Mouse (Mus musculus): Measurements from ENCODE around the gene Nap1l5.
A peak's percentile ranks its signal among the peaks of the same experiment; 100 is the strongest.
"Not testable (repeated sequence)": the region's sequence is repeated elsewhere in the genome, so short reads cannot be mapped to it uniquely, and the experiment has no call there.

Gene Nap1l5

DNA sequence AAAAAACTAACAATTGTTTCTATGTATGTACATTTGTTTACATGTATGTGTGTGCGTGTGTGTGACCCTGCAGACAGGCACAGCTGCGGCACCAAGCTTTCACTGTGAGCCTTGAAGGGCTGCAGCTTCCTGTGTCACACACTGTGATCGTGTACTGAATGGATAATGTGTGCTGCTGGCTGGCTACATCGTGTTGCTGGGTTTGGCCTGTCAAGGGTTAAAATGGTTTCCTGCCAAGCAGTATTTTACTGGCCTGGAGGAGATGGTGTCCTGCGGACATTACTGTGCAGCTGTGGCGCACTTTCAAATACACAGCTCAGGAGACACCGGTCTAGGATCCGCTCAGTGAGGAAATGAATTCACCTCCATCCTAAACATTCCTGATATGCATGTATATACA, 3.7 kb downstream of the Nap1l5 start:
- peak; percentile 37 for DNase-seq

DNA sequence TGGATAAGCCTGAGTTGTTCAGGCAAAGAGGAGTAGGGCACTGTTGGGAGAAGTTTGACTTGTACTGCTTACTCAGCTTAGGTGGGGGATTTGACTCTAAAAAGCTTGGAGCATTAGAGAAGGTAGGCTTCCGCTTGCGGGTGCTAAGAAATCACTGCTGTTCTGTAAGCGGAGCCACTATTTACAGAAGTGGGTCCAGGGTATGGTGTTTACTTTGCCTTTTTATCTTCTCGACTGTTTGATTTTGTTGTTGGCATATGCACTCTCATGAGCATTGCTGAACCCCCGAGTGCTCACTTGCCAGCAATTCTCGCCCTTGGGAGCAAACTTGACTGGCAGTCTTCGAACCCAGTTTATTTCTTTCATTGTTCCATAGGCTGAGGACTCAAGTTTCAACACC, 6.3 kb downstream of the Nap1l5 start:
- no peak for DNase-seq

DNA sequence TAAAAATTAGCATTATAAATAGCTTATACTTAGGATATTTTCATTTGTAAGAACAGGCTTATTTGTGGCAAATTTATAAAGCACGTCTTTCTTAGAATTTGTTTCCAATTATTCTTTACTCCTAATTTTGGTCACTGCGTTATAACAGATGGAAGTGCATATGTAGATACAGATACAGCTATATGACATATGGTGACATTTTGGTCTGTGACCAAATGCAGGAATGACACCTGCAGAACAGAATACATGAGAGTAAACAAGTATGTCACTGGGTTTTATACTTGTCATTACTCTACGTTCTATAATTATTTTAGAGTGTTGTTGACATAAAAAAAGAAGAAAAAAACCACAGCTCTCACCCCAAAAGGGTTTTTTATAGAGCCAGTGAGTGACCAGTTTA, 7.8 kb downstream of the Nap1l5 start:
- DNase-seq, result no peak

DNA sequence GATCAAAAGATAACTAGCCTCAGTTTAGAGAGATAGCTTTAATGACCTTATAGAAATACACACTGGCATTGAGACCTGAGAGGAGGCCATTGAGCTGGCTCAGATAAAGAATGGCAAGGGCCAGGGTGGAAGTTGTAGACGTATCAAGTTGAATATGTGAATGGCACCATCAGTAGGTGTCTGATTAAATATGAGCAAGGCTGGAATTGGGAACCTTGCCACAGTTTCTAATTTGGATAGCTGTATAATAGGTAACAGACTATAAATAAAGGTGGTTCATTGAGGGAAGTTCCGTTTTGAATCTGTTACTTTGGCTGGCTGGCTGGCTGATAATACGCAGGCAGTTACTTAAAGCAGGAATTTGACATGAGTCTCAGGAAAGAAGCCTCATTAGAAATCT, 10.2 kb downstream of the Nap1l5 start:
- DNase-seq, result no peak

DNA sequence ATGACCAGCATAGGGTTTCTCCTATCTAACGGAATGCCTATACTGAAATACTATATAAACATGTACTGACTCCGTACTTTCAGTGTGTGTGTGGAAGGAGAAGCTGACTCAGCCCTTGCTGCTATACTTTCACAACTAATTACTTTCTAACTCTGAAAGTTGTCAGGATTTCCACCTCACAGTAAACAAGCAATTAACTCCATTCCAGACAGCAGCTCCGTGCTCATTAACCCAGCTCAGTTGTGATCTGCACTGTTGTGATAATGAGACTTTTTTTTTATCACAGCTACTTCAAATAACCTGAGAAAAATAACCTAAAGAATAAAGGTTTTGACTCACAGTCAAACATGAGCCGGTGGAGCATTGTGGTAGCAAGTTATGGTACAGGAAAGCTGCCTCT, 11.9 kb downstream of the Nap1l5 start:
- no peak for DNase-seq

DNA sequence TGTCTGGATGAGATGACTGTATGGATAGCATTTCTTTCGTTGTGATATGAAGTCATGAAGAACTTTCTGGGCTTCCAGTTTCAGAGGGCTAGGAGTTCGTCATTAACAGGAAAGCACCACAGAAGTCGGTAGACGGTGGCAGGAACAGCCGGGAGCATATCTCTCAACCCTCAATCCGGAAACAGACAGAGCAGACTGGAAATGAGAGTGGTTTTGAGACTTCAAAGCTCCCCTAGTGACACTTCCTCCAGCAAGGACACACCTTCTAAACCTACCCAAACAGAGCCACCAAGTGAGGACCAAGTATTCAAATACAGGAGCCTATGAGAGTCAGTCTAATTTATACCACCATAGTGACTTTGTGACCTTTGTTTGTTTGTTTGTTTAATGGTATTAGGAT, 13.6 kb downstream of the Nap1l5 start:
- no peak for DNase-seq

DNA sequence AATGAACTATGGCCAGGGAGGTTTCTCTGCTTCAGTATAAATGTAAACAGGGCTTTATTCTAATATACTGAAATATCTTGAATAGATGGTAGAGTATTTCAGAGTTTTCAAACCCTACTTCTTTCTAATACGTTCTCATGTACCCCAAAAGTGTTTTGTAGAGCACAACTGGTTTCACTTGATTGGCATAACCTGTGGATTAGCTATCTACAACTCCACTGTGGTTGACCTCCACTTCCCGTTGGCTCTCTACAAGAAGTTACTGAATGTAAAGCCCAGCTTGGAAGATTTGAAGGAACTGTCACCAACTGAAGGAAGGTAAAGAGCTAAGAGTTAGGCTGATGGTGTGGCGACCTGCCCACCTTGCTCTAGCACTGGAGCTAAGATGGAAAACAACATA, 17.0 kb downstream of the Nap1l5 start:
- no peak for DNase-seq

DNA sequence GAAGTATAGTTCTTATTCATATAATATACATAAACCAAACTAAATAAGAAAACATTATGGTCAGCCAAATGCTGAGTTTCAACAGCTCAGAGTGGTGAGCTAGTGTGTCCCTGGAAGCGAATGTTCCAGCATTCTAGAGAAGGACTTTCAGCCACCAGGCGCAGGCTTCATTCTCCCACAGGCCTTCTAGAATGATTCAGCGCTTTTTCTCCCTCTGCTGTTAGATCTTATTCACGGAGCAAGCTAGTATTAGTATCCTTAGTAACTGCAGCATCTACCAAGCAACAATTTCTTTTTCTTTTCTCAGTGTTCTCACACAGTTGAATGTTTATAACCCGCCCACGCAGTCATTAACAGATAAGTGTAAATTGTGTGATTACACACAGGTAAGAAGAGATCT, 24.6 kb downstream of the Nap1l5 start:
- no peak for DNase-seq

DNA sequence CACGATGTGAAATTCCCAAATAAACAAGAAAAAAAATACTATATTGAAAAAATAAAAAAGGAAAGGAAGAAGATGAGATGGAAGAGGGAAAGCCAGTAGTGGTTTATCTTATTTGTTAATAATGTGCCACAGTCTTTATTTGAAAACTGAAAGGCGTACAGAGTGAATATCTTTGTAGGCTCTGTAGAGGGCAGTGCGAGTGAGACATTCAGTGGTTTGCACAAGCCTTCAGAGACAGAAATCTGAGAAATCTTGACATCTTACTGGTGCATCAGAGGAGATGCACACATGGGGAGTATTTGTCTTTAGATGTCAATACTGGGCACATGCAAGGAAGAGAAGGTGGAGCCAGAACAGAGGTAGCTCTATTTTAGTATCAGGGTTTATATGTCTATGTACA, 25.5 kb downstream of the Nap1l5 start:
- no peak for DNase-seq

DNA sequence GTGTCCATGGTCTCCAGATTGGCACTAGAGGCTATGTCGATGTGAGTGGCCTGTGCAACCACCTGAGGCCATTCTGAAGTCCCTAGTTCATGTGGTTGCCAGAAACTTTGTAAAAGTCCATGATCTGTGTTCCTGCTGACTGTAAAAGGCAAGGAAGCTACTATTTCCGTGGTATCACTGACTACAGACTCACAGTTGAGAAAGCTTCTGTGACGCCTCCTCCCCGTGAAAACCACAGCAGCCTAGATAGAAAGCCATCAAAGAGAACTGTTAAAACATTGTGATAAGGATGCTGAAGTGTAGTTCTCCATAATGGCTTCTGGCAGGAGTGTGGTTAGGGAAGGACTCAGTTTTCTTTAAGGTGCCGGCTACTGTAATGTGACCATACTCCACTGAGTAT, 26.0 kb downstream of the Nap1l5 start:
- no peak for DNase-seq

DNA sequence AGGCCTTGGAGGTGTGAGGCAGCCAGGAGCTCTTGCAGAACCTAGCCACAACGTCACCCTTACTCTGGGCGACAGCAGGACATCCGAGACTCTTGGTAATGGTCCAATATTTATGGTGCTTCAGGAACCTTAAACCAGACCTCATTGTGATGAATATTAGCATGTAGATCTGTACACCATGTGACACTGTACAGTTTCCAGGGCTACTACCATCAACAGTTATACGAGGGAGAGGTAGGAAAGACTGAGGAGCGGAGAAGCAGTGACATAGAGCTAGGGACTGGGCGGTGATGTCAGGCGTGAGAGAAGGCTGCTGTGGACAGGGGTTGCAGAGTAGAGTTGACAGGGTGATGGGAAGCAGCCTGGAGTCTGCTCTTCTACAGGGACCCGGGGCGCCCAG, 26.9 kb downstream of the Nap1l5 start:
- DNase-seq, result no peak

DNA sequence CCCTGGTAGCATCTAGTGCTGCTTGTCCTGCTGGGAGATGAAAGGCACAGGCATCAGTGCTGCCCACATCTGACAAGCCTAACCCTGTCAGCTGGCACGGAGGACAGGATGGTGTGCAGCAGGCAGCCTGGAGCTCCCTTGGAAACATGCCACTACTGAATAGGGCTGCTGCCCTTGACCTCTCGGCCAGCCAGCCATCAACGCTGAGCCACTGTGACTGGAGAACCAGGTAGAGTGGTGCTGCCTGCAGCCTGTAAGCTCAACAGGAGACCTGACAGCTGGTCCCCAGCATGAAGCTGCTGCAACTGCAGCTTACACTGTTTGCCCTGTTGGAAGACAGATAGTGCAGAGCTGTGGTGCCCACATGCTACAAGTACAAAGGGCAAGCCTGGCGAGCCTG, 27.3 kb downstream of the Nap1l5 start:
- DNase-seq, result peak; percentile 47

DNA sequence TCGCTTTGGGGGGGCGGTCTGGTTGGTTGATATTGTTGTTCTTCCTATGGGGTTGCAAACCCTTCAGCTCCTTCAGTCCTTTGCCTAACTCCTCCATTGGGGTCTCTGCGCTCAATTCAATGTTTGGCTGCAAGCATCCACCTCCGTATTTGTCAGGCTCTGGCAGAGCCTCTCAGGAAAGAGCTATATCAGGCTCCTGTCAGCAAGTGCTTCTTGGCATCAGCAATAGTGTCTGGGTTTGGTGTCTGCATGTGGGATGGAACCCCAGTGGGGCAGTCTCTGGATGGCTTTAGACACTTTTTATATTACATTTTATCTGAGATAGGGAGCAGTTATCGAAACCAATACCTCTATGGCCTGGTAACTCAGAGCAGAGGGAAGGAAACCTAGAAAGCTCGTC, 39.0 kb downstream of the Nap1l5 start:
- DNase-seq, result not testable (repeated sequence)

DNA sequence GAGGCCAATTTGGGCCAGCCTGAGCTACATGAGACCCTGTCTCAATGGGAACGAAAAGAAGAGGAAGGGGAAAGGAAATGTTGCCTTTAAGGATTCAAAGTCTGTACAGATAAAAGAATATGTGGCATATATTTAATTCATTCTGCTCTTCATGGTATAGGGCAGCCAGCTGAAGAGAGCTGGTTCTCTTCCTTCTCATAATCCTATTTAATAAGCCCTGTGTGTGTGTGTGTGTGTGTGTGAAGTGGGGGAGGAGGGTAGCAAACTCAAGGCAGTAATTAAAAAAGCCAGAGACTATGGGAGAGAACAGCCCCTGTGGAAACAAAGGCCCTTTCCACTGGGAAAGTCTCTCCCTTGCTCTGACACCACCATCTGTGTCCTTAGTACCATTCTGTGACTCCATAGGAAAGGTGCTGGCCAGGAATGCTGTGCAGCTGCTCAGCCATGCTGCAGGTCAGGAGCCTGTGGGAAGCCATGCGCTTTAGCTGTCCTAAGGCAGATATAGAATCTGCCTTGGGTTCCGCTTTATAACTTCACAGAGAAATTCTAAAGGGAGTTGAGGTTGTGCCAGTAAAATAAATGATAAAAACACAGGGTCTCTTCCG, 43.1 kb downstream of the Nap1l5 start:
- DNase-seq, result peak; percentile 46

DNA sequence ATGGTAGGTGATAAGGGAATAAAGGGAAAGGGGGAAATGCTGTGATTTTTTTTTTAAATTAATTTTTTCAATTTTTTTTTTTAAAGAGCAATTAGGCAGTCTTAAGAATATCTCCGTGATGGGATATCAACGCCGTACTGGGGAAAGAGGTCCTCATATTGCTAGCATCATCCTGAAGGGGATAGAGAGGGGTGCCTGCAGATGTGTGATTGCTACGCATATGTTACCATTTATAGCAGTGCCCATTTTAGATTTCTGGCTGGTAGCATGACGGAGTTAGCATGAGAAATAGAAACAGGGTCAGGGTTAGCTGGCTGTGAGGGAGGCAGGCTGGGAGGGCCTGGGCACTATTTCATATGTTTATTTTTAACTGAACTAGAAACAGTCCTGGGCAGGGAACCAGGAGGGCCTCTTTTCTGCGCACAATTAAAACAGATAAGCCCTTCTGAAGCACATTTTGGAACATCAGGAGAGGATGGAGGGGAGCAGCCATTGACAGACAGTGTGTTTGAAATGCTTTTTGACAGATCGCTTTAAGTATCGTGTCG, 44.4 kb downstream of the Nap1l5 start:
- DNase-seq, result peak; percentile 39

DNA sequence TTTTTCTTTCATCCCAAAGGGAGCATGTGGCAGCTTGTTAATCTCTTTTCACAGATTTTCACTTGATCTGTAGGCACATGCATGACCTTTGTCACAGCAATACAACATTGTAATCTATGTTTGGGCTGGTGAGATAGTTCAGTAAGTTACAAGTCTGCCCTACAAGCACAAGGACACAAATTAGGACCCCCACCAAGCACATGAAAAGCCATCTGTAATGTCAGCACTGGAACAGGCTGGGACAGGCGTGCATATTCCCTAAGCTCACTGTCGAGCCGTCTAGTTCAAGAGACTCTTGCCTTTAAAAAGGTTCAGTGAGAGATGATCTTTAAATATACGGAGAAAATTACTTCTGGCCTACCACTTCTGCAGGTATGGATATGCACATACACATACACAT, 47.4 kb downstream of the Nap1l5 start:
- no peak for DNase-seq

DNA sequence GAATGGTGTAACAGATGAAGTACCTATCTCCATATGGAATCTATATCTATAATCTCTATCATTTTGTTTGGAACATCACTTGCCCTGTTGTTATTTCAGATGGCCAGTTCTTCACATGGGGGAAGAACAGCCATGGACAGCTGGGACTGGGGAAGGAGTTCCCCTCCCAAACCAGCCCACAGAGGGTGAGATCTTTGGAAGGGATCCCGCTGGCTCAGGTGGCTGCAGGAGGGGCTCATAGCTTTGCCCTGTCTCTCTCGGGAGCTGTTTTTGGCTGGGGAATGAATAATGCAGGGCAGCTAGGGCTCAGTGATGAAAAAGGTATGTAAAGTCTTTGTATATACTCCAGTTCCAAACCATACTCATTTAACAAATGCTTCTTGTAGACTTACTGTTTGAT, 50.4 kb downstream of the Nap1l5 start:
- no peak for DNase-seq

DNA sequence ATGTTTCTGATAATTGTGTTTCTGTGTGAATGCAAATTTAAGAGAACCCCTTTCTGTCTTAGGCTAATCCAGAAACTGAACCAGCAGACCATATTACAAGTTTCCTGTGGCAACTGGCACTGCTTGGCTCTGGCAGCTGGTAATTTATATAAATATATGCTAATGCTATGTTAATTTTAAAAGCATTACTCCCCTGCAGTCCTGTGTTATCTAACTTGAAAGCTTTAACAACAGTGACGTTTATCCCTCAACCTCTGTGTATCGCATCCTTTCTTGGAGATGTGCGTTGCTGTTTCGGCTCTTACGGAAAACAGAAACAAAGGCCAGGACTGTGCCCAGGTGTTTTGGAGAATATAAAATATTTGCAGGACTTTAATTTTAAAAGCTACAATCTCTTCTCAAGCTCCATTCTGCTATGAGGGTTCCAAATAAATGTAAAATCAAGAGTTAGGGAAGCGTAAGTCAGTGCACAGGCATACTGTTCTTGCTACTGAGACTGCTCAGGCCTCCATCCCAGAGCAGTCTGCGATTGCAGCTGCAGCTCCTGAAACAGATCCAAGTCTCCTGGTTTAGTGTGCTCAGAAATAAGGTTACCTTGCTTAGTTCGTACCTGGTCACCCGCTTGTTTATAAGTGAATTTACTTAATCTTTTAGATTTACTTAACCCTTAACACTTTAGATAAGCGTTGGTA, 51.1 kb downstream of the Nap1l5 start:
- no peak for DNase-seq
